Mouse (Mus musculus): Measurements from ENCODE around the gene Klk5. TPM values are rescaled to one million over a fixed set of nuclear protein-coding genes. Genes with fewer than 3 reads are reported as not detected.
A peak's percentile ranks its signal among the peaks of the same experiment; 100 is the strongest.

Gene Klk5
- total RNA-seq (2021) (not detected), polyA plus RNA-seq (2012; rRNA removed) (not detected in 2 replicates)
- long read RNA-seq: 0 reads

GRCm38 (mm10) chr7:43841701-43842100, at the start of gene Klk5:
TSS of gene Klk5 (plus strand) at chr7:43841971.
- no peak for DNase-seq

- DNase-seq: no peak
Observed at GRCm38 (mm10) chr7:43796355-43796754, 45.4 kb upstream of the Klk5 start.

- peak; percentile 21 for DNase-seq
Observed at GRCm38 (mm10) chr7:43797333-43797769, 44.4 kb upstream of the Klk5 start, which contains the start of gene Klk8. TSS of gene Klk8 (plus strand) at chr7:43797577.

GRCm38 (mm10) chr7:43797844-43798462, 43.8 kb upstream of the Klk5 start:
- no peak for DNase-seq

GRCm38 (mm10) chr7:43799876-43800275, 41.9 kb upstream of the Klk5 start:
- no peak for DNase-seq

GRCm38 (mm10) chr7:43810994-43811393, 30.8 kb upstream of the Klk5 start, which contains the start of gene Klk7:
TSS of gene Klk7 (plus strand) at chr7:43811294.
- DNase-seq: no peak

- DNase-seq: no peak
Observed at GRCm38 (mm10) chr7:43815211-43815610, 26.6 kb upstream of the Klk5 start.

- DNase-seq: no peak
Observed at GRCm38 (mm10) chr7:43816746-43817145, 25.0 kb upstream of the Klk5 start.

- DNase-seq: no peak
Observed at GRCm38 (mm10) chr7:43821581-43821980, 20.2 kb upstream of the Klk5 start.

- no peak for DNase-seq
Observed at GRCm38 (mm10) chr7:43824199-43824598, 17.6 kb upstream of the Klk5 start, which contains the start of gene Klk6. TSS of gene Klk6 (plus strand) at chr7:43824499.

- no peak for DNase-seq
Observed at GRCm38 (mm10) chr7:43826056-43826455, 15.7 kb upstream of the Klk5 start.

- DNase-seq: no peak
Observed at GRCm38 (mm10) chr7:43827706-43828105, 14.1 kb upstream of the Klk5 start.

- DNase-seq: no peak
Observed at GRCm38 (mm10) chr7:43829006-43829405, 12.8 kb upstream of the Klk5 start.

GRCm38 (mm10) chr7:43843801-43844200, 2.0 kb downstream of the Klk5 start:
- DNase-seq: no peak

GRCm38 (mm10) chr7:43851616-43852015, 9.8 kb downstream of the Klk5 start:
- no peak for DNase-seq

- no peak for DNase-seq
Observed at GRCm38 (mm10) chr7:43854642-43855380, 13.0 kb downstream of the Klk5 start.

- DNase-seq: no peak
Observed at GRCm38 (mm10) chr7:43855709-43856108, 13.9 kb downstream of the Klk5 start.

- DNase-seq: no peak
Observed at GRCm38 (mm10) chr7:43856307-43856706, 14.5 kb downstream of the Klk5 start.

GRCm38 (mm10) chr7:43857501-43857900, 15.7 kb downstream of the Klk5 start:
- DNase-seq: no peak

- DNase-seq: no peak
Observed at GRCm38 (mm10) chr7:43860411-43860810, 18.6 kb downstream of the Klk5 start.

- DNase-seq: peak; percentile 63
Observed at GRCm38 (mm10) chr7:43873237-43873636, 31.5 kb downstream of the Klk5 start.

- no peak for DNase-seq
Observed at GRCm38 (mm10) chr7:43873674-43874073, 31.9 kb downstream of the Klk5 start.

GRCm38 (mm10) chr7:43874868-43875375, 33.2 kb downstream of the Klk5 start:
- no peak for DNase-seq
